Comparison of ENCODE assay signal across 17 mouse cellular contexts in the genomic region with DNA sequence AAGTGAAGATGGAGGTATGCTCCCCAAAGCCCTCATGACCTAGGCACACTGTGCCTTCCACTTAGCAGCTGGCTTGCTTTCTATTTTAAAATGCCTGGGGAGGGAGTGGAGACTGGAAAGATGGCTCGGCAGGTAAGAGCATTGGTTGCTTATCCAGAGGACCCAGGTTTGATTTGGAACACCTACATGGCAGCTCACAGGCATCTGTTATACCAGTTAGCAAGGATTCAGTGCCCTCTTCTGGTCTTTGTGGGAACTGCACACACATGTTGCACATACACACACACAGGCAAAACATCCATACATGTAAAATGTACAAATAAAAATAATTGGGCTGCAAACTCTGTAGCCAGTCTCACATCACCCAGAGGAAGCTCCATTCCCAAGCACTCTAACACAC.
DNase-seq lines count a peak whose midpoint lies in the region; ATAC-seq and TF ChIP-seq lines count a peak whose summit lies in the region.
"Had no signal": no experiment of that assay in that cellular context is flagged by ENCODE, and none has a peak within 500 bp of the region (broad histone marks: within the 10 kb centered on the region; RNA-seq: fewer than 3 reads in every experiment).

No protein-coding gene starts in this region.

- WGBS in hindbrain, postnatal 0 days, result 96% methylated on average over 1 of the region's 1 CpGs
- 100% methylated on average over 1 of the region's 1 CpGs for WGBS in hindbrain, embryonic 12.5 days
- 91% methylated on average over 1 of the region's 1 CpGs for WGBS in liver, postnatal 0 days (ENCODE audit: insufficient replicate concordance)
- 77% methylated on average over 1 of the region's 1 CpGs for WGBS in liver, embryonic 12.5 days (ENCODE audit: insufficient replicate concordance)

- TF ChIP-seq EP300 in liver, postnatal 0 days (IDR thresholded peaks at IDR 0.05; ENCODE audit: low read depth), result no peak

- H3K9me3 ChIP-seq in hindbrain, postnatal 0 days (ENCODE audit: low read length), result peaks cover 7% of the 10 kb centered on the region
- H3K9me3 ChIP-seq in hindbrain, embryonic 12.5 days (replicated peaks), result peaks cover 20% of the 10 kb centered on the region
- peaks cover 8% of the 10 kb centered on the region; the same call in 1 of the 2 replicates for H3K9me3 ChIP-seq in liver, postnatal 0 days (ENCODE audit: low read length)
- peaks cover 7% of the 10 kb centered on the region for H3K9me3 ChIP-seq in liver, embryonic 12.5 days (replicated peaks)

- no peak for ATAC-seq in hindbrain, postnatal 0 days
- no peak for ATAC-seq in hindbrain, embryonic 12.5 days (ENCODE audit: low FRiP score)
- ATAC-seq in liver, postnatal 0 days, result no peak
- no peak for ATAC-seq in liver, embryonic 12.5 days
- ATAC-seq: midbrain, embryonic 16.5 days had no signal

- peak; percentile 39 for TF ChIP-seq CTCF in hindbrain, postnatal 0 days (IDR thresholded peaks at IDR 0.05; ENCODE audit: low read depth)
- TF ChIP-seq CTCF in liver, postnatal 0 days (IDR thresholded peaks at IDR 0.05; ENCODE audit: low read depth), result 0 out of 2 replicates have a peak, but pooled peaks have one; percentile 19

- no peak overlapping the region for H3K4me3 ChIP-seq in hindbrain, postnatal 0 days (ENCODE audit: low read length)
- H3K4me3 ChIP-seq in hindbrain, embryonic 12.5 days, result no peak overlapping the region
- H3K4me3 ChIP-seq in liver, postnatal 0 days (ENCODE audit: low read depth, low read length), result no peak overlapping the region
- no peak overlapping the region for H3K4me3 ChIP-seq in liver, embryonic 12.5 days
- H3K4me3 ChIP-seq: embryonic facial prominence, embryonic 15.5 days; limb, embryonic 10.5 days had no signal

- peaks cover 27% of the 10 kb centered on the region for H3K36me3 ChIP-seq in hindbrain, postnatal 0 days (ENCODE audit: insufficient read depth, low read length)
- H3K36me3 ChIP-seq in hindbrain, embryonic 12.5 days, result peaks cover 49% of the 10 kb centered on the region
- H3K36me3 ChIP-seq in liver, postnatal 0 days (replicated peaks; ENCODE audit: insufficient read depth, low read length), result peaks cover 19% of the 10 kb centered on the region
- peaks cover 56% of the 10 kb centered on the region for H3K36me3 ChIP-seq in liver, embryonic 12.5 days

- DNase-seq in hindbrain, postnatal 0 days (ENCODE audit: low spot score), result no peak
- no peak for DNase-seq in liver, postnatal 0 days
- DNase-seq in ES-CJ7 (ENCODE audit: low read depth, low spot score) (peak; percentile 54), R1 (ENCODE audit: low read depth, low spot score) (peak; percentile 73)
- no peak for DNase-seq in embryo, embryonic 10.5 days (ENCODE audit: low spot score)
- DNase-seq: cerebellum, adult 18-20 months; cerebellum, postnatal 25 days; heart, adult 18-20 months; kidney, postnatal 10 days; right cerebral cortex, postnatal 4 days; thymus, postnatal 14 days had no signal

- H3K27me3 ChIP-seq in hindbrain, postnatal 0 days (ENCODE audit: insufficient read depth, low read length), result no peaks in the 10 kb centered on the region
- H3K27me3 ChIP-seq in hindbrain, embryonic 12.5 days, result no peaks in the 10 kb centered on the region
- no peaks in the 10 kb centered on the region for H3K27me3 ChIP-seq in liver, postnatal 0 days (ENCODE audit: insufficient read depth, low read length)
- H3K27me3 ChIP-seq in liver, embryonic 12.5 days (replicated peaks), result no peaks in the 10 kb centered on the region
- H3K27me3 ChIP-seq: embryonic facial prominence, embryonic 15.5 days had no signal

- no peak overlapping the region for H3K9ac ChIP-seq in hindbrain, postnatal 0 days (replicated peaks; ENCODE audit: low read length)
- no peak overlapping the region for H3K9ac ChIP-seq in hindbrain, embryonic 12.5 days
- H3K9ac ChIP-seq in liver, postnatal 0 days (replicated peaks), result no peak overlapping the region
- H3K9ac ChIP-seq in liver, embryonic 12.5 days, result no peak overlapping the region
- H3K9ac ChIP-seq: embryonic facial prominence, embryonic 15.5 days had no signal

- H3K4me2 ChIP-seq in hindbrain, postnatal 0 days (ENCODE audit: low read depth, low read length), result no peak overlapping the region
- H3K4me2 ChIP-seq in hindbrain, embryonic 12.5 days (replicated peaks), result no peak overlapping the region
- no peak overlapping the region for H3K4me2 ChIP-seq in liver, postnatal 0 days (ENCODE audit: low read depth, low read length)
- no peak overlapping the region for H3K4me2 ChIP-seq in liver, embryonic 12.5 days
- H3K4me2 ChIP-seq: embryonic facial prominence, embryonic 15.5 days; liver, embryonic 11.5 days had no signal

- H3K27ac ChIP-seq in hindbrain, postnatal 0 days, result no peak overlapping the region
- no peak overlapping the region for H3K27ac ChIP-seq in hindbrain, embryonic 12.5 days
- H3K27ac ChIP-seq in liver, postnatal 0 days (ENCODE audit: low read depth), result no peak overlapping the region
- no peak overlapping the region for H3K27ac ChIP-seq in liver, embryonic 12.5 days
- H3K27ac ChIP-seq: embryonic facial prominence, embryonic 15.5 days; limb, embryonic 10.5 days had no signal

- no peaks in the 10 kb centered on the region for H3K4me1 ChIP-seq in hindbrain, postnatal 0 days (ENCODE audit: insufficient read depth, low read length)
- no peaks in the 10 kb centered on the region for H3K4me1 ChIP-seq in hindbrain, embryonic 12.5 days
- no peaks in the 10 kb centered on the region for H3K4me1 ChIP-seq in liver, postnatal 0 days (ENCODE audit: insufficient read depth)
- H3K4me1 ChIP-seq in liver, embryonic 12.5 days, result no peaks in the 10 kb centered on the region
- H3K4me1 ChIP-seq: embryonic facial prominence, embryonic 15.5 days; limb, embryonic 10.5 days had no signal

Comparison
In these comparisons a context has a peak if more than half of its experiments do, and no peak if none do; other contexts are left out.
1. DNase-seq: peak in ES-CJ7 (single experiment) and R1 (single experiment); none in hindbrain, postnatal 0 days (single experiment), liver, postnatal 0 days (single experiment) and embryo, embryonic 10.5 days (single experiment).